In the genomic region with DNA sequence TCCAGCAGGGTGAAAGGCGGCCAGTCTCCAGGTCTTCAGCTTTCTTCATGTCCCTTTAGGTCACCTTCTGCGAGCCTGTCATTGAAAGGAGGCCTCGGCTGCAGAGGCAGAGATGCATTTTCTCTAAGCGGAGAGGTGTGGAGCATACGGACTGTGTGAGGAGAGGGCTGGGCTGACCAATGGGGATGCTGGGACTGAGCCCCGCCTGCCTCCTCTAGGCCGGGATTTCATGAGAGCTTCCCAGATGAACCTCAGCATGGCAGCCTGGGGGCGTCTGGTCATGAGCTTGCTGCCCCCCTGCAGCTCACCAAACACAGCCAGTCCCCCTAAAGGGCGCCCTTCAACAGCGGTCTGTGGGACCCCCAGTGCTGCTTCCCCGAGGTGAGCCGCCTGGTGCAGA, we compare ENCODE assay signal across 9 mouse cellular contexts. TPM values are rescaled to one million over a fixed set of nuclear protein-coding genes. Genes with fewer than 3 reads are reported as not detected.
DNase-seq lines count a peak whose midpoint lies in the region; ATAC-seq and TF ChIP-seq lines count a peak whose summit lies in the region.
"Had no signal": no experiment of that assay in that cellular context is flagged by ENCODE, and none has a peak within 500 bp of the region (broad histone marks: within the 10 kb centered on the region; RNA-seq: fewer than 3 reads in every experiment).

No protein-coding gene starts in this region.

- no peaks in the 10 kb centered on the region for H3K27me3 ChIP-seq in kidney, embryonic 16.5 days (ENCODE audit: insufficient read depth, low read length)
- no peaks in the 10 kb centered on the region for H3K27me3 ChIP-seq in forebrain, embryonic 13.5 days
- H3K27me3 ChIP-seq in limb, embryonic 14.5 days (ENCODE audit: control insufficient read depth, insufficient read depth, low read length): no peaks in the 10 kb centered on the region
- no peaks in the 10 kb centered on the region for H3K27me3 ChIP-seq in neural tube, embryonic 15.5 days (replicated peaks)

- H3K4me3 ChIP-seq in kidney, embryonic 16.5 days (ENCODE audit: low read length): peak overlapping the region; percentile 24
- H3K4me3 ChIP-seq in forebrain, embryonic 13.5 days: peak overlapping the region; percentile 7; the same call in 1 of the 2 replicates
- peak overlapping the region; percentile 10; the same call in 1 of the 2 replicates for H3K4me3 ChIP-seq in limb, embryonic 14.5 days (replicated peaks; ENCODE audit: low read length)
- H3K4me3 ChIP-seq in neural tube, embryonic 15.5 days (replicated peaks): peak overlapping the region; percentile 13; the same call in 1 of the 2 replicates

- ATAC-seq in kidney, embryonic 16.5 days (ENCODE audit: low FRiP score, low TSS enrichment): no peak; the same call in 1 of the 2 replicates
- no peak for ATAC-seq in forebrain, embryonic 13.5 days
- no peak for ATAC-seq in limb, embryonic 14.5 days (ENCODE audit: low FRiP score, low read depth)
- ATAC-seq in neural tube, embryonic 15.5 days (ENCODE audit: low FRiP score): peak; percentile 50; the same call in 1 of the 2 replicates

- H3K9me3 ChIP-seq in kidney, embryonic 16.5 days (ENCODE audit: low read length): no peaks in the 10 kb centered on the region
- H3K9me3 ChIP-seq in forebrain, embryonic 13.5 days (replicated peaks): no peaks in the 10 kb centered on the region
- H3K9me3 ChIP-seq in limb, embryonic 14.5 days (ENCODE audit: control insufficient read depth, low read length): no peaks in the 10 kb centered on the region
- H3K9me3 ChIP-seq in neural tube, embryonic 15.5 days (replicated peaks): no peaks in the 10 kb centered on the region

- DNase-seq in kidney, adult 8-10 months: no peak
- DNase-seq in limb, embryonic 14.5 days (ENCODE audit: low spot score): no peak
- no peak for DNase-seq in right cerebral cortex, adult 2 months (ENCODE audit: low spot score in 2 of 2)
- DNase-seq in layer of hippocampus, postnatal 10 days (ENCODE audit: low spot score in 2 of 2): no peak
- DNase-seq in spleen, postnatal 10 days (ENCODE audit: low spot score in 2 of 2): no peak
- DNase-seq: lung, postnatal 10 days had no signal

- H3K9ac ChIP-seq in kidney, embryonic 16.5 days (replicated peaks; ENCODE audit: low read length): no peak overlapping the region; the same call in 1 of the 2 replicates
- 0 out of 2 replicates have a peak overlapping the region, but pooled peaks have one; percentile 45 for H3K9ac ChIP-seq in forebrain, embryonic 13.5 days
- peak overlapping the region; percentile 28; the same call in 1 of the 2 replicates for H3K9ac ChIP-seq in limb, embryonic 14.5 days (ENCODE audit: low read depth, low read length, severe bottlenecking)
- no peak overlapping the region for H3K9ac ChIP-seq in neural tube, embryonic 15.5 days (replicated peaks)

- H3K4me2 ChIP-seq in kidney, embryonic 16.5 days (replicated peaks; ENCODE audit: low read depth, low read length): peak overlapping the region; percentile 50
- peak overlapping the region; percentile 32 for H3K4me2 ChIP-seq in forebrain, embryonic 13.5 days
- H3K4me2 ChIP-seq in limb, embryonic 14.5 days (replicated peaks; ENCODE audit: low read depth, low read length, severe bottlenecking): peak overlapping the region; percentile 40
- H3K4me2 ChIP-seq in neural tube, embryonic 15.5 days: peak overlapping the region; percentile 49

- no peak overlapping the region for H3K27ac ChIP-seq in kidney, embryonic 16.5 days (ENCODE audit: low read length)
- no peak overlapping the region for H3K27ac ChIP-seq in forebrain, embryonic 13.5 days
- no peak overlapping the region for H3K27ac ChIP-seq in limb, embryonic 14.5 days (replicated peaks; ENCODE audit: low read depth, low read length)
- no peak overlapping the region for H3K27ac ChIP-seq in neural tube, embryonic 15.5 days (replicated peaks)

- no peaks in the 10 kb centered on the region for H3K36me3 ChIP-seq in kidney, embryonic 16.5 days (ENCODE audit: insufficient read depth, low read length)
- H3K36me3 ChIP-seq in forebrain, embryonic 13.5 days (ENCODE audit: poor library complexity, severe bottlenecking): 0 out of 2 replicates have a peak, but pooled peaks cover 3% of the 10 kb centered on the region
- H3K36me3 ChIP-seq in limb, embryonic 14.5 days (ENCODE audit: control insufficient read depth, insufficient read depth, low read length): peaks cover 5% of the 10 kb centered on the region; the same call in 1 of the 2 replicates
- H3K36me3 ChIP-seq in neural tube, embryonic 15.5 days: no peaks in the 10 kb centered on the region

- TF ChIP-seq POLR2A in limb, embryonic 14.5 days (IDR thresholded peaks at IDR 0.05; ENCODE audit: borderline replicate concordance, extremely low read depth, insufficient read depth, insufficient read length): no peak

- WGBS in kidney, embryonic 16.5 days: 15% methylated on average over 12 of the region's 12 CpGs
- 15% methylated on average over 10 of the region's 12 CpGs for WGBS in forebrain, embryonic 13.5 days
- WGBS in limb, embryonic 14.5 days: 8% methylated on average over 12 of the region's 12 CpGs
- WGBS in neural tube, embryonic 15.5 days: 14% methylated on average over 12 of the region's 12 CpGs

- H3K4me1 ChIP-seq in kidney, embryonic 16.5 days (ENCODE audit: insufficient read depth, low read length): 0 out of 2 replicates have a peak, but pooled peaks cover 4% of the 10 kb centered on the region
- 0 out of 2 replicates have a peak, but pooled peaks cover 7% of the 10 kb centered on the region for H3K4me1 ChIP-seq in forebrain, embryonic 13.5 days
- H3K4me1 ChIP-seq in limb, embryonic 14.5 days (ENCODE audit: control insufficient read depth, insufficient read depth, low read length): no peaks in the 10 kb centered on the region
- peaks cover 6% of the 10 kb centered on the region; the same call in 1 of the 2 replicates for H3K4me1 ChIP-seq in neural tube, embryonic 15.5 days

RNA-seq across cellular contexts. Expression of gene Pkn3, which starts 7.1 kb away (rescaled TPM):
- 13.5 and 15.9 TPM in 2 replicates for polyA plus RNA-seq in kidney, embryonic 16.5 days (2015; fragmentation: Nextera tagmentation; extraction: Ambion mirVana)
- polyA plus RNA-seq in forebrain, embryonic 13.5 days (2015; fragmentation: Nextera tagmentation; extraction: Ambion mirVana): 5.7 and 6.7 TPM in 2 replicates
- 24.8 and 26.9 TPM in 2 replicates for polyA plus RNA-seq in limb, embryonic 14.5 days (2012; rRNA removed)
- polyA plus RNA-seq in limb, embryonic 14.5 days (2014; fragmentation: Nextera tagmentation; extraction: Ambion mirVana): 5.9 and 6.4 TPM in 2 replicates
- polyA plus RNA-seq in neural tube, embryonic 15.5 days (2015; fragmentation: Nextera tagmentation; extraction: Ambion mirVana): 2.0 and 3.1 TPM in 2 replicates
- total RNA-seq in layer of hippocampus, postnatal 10 days (2021): 1 to 10 TPM; 1.8 to 2.2 TPM

RNA-seq across cellular contexts. Expression of gene Zdhhc12, which starts 8.8 kb away (rescaled TPM):
- 41.6 and 42.6 TPM in 2 replicates for polyA plus RNA-seq in kidney, embryonic 16.5 days (2015; fragmentation: Nextera tagmentation; extraction: Ambion mirVana)
- 21.0 and 21.2 TPM in 2 replicates for polyA plus RNA-seq in forebrain, embryonic 13.5 days (2015; fragmentation: Nextera tagmentation; extraction: Ambion mirVana)
- polyA plus RNA-seq in limb, embryonic 14.5 days (2012; rRNA removed): 53.2 and 68.8 TPM in 2 replicates
- polyA plus RNA-seq in limb, embryonic 14.5 days (2014; fragmentation: Nextera tagmentation; extraction: Ambion mirVana): 21.9 and 23.2 TPM in 2 replicates
- polyA plus RNA-seq in neural tube, embryonic 15.5 days (2015; fragmentation: Nextera tagmentation; extraction: Ambion mirVana): 31.6 and 33.6 TPM in 2 replicates
- total RNA-seq in layer of hippocampus, postnatal 10 days (2021): 10 to 100 TPM; 19.6 to 19.7 TPM

RNA-seq across cellular contexts. Expression of gene Set, which starts 27.5 kb away (rescaled TPM):
- 430 and 458 TPM in 2 replicates for polyA plus RNA-seq in kidney, embryonic 16.5 days (2015; fragmentation: Nextera tagmentation; extraction: Ambion mirVana)
- 587 and 610 TPM in 2 replicates for polyA plus RNA-seq in forebrain, embryonic 13.5 days (2015; fragmentation: Nextera tagmentation; extraction: Ambion mirVana)
- 178 and 295 TPM in 2 replicates for polyA plus RNA-seq in limb, embryonic 14.5 days (2012; rRNA removed)
- 426 and 451 TPM in 2 replicates for polyA plus RNA-seq in limb, embryonic 14.5 days (2014; fragmentation: Nextera tagmentation; extraction: Ambion mirVana)
- polyA plus RNA-seq in neural tube, embryonic 15.5 days (2015; fragmentation: Nextera tagmentation; extraction: Ambion mirVana): 285 and 330 TPM in 2 replicates
- 100 to 1,000 TPM; 231 to 233 TPM for total RNA-seq in layer of hippocampus, postnatal 10 days (2021)

RNA-seq across cellular contexts. Expression of gene Wdr34, which starts 36.0 kb away (rescaled TPM):
- 42.5 and 44.1 TPM in 2 replicates for polyA plus RNA-seq in kidney, embryonic 16.5 days (2015; fragmentation: Nextera tagmentation; extraction: Ambion mirVana)
- polyA plus RNA-seq in forebrain, embryonic 13.5 days (2015; fragmentation: Nextera tagmentation; extraction: Ambion mirVana): 50.8 and 57.2 TPM in 2 replicates
- 44.0 and 53.5 TPM in 2 replicates for polyA plus RNA-seq in limb, embryonic 14.5 days (2012; rRNA removed)
- polyA plus RNA-seq in limb, embryonic 14.5 days (2014; fragmentation: Nextera tagmentation; extraction: Ambion mirVana): 30.1 and 33.1 TPM in 2 replicates
- 63.0 and 72.9 TPM in 2 replicates for polyA plus RNA-seq in neural tube, embryonic 15.5 days (2015; fragmentation: Nextera tagmentation; extraction: Ambion mirVana)
- 10 to 100 TPM; 42.2 to 46.3 TPM for total RNA-seq in layer of hippocampus, postnatal 10 days (2021)

RNA-seq across cellular contexts. Expression of gene Zer1, which starts 39.8 kb away (rescaled TPM):
- polyA plus RNA-seq in kidney, embryonic 16.5 days (2015; fragmentation: Nextera tagmentation; extraction: Ambion mirVana): 5.6 and 8.0 TPM in 2 replicates
- 10.5 and 10.9 TPM in 2 replicates for polyA plus RNA-seq in forebrain, embryonic 13.5 days (2015; fragmentation: Nextera tagmentation; extraction: Ambion mirVana)
- 60.3 and 79.9 TPM in 2 replicates for polyA plus RNA-seq in limb, embryonic 14.5 days (2012; rRNA removed)
- polyA plus RNA-seq in limb, embryonic 14.5 days (2014; fragmentation: Nextera tagmentation; extraction: Ambion mirVana): 9.7 and 11.0 TPM in 2 replicates
- 12.4 and 14.5 TPM in 2 replicates for polyA plus RNA-seq in neural tube, embryonic 15.5 days (2015; fragmentation: Nextera tagmentation; extraction: Ambion mirVana)
- total RNA-seq in layer of hippocampus, postnatal 10 days (2021): 100 to 1,000 TPM; 121 to 126 TPM

Comparison
In these comparisons a context has a peak if more than half of its experiments do, and no peak if none do; other contexts are left out.
1. H3K9ac ChIP-seq: peak in forebrain, embryonic 13.5 days (single experiment) and limb, embryonic 14.5 days (single experiment); none in kidney, embryonic 16.5 days (single experiment) and neural tube, embryonic 15.5 days (single experiment).
2. Peak in every context shown above with its lines, with median percentiles within 50 percentile points of each other: H3K4me2 ChIP-seq and H3K4me3 ChIP-seq.